Mouse (Mus musculus): Measurements from ENCODE around the gene Kcnj15. TPM values are rescaled to one million over a fixed set of nuclear protein-coding genes. Genes with fewer than 3 reads are reported as not detected.
A peak's percentile ranks its signal among the peaks of the same experiment; 100 is the strongest.

The Kcnj15 gene
- polyA plus RNA-seq, 1 experiment from 2014 or later, result 0.28 TPM

- Histone ChIP-seq H3K27me3 (ENCODE audit: control insufficient read depth, insufficient read depth, low read length) (no peaks in the 10 kb centered on the region), H3K4me1 (replicated peaks; ENCODE audit: control insufficient read depth, insufficient read depth, low read length) (no peaks in the 10 kb centered on the region), H3K9me3 (ENCODE audit: control insufficient read depth, low read length) (no peaks in the 10 kb centered on the region), H3K4me3 (ENCODE audit: low read depth, low read length) (no peak overlapping the region), H3K27ac (ENCODE audit: low read depth, low read length) (no peak overlapping the region), H3K9ac (ENCODE audit: low read depth, low read length) (no peak overlapping the region), H3K36me3 (ENCODE audit: control insufficient read depth, insufficient read depth, low read length) (no peaks in the 10 kb centered on the region), H3K4me2 (replicated peaks; ENCODE audit: low read depth, low read length) (no peak overlapping the region)
- WGBS, result 29% methylated on average over 28 of the region's 28 CpGs
- DNase-seq (ENCODE audit: low spot score) (peak; percentile 85), ATAC-seq (ENCODE audit: low FRiP score) (peak; percentile 76)
These were observed 83.8 kb downstream of the Kcnj15 start for GRCm38 (mm10) chr16:95340885-95341791.

- H3K9ac ChIP-seq (ENCODE audit: low read depth, low read length), result no peak overlapping the region
- H3K27ac ChIP-seq (ENCODE audit: low read depth, low read length), result no peak overlapping the region
- ATAC-seq (ENCODE audit: low FRiP score), result no peak
- H3K4me1 ChIP-seq (replicated peaks; ENCODE audit: control insufficient read depth, insufficient read depth, low read length), result no peaks in the 10 kb centered on the region
- H3K36me3 ChIP-seq (ENCODE audit: control insufficient read depth, insufficient read depth, low read length), result no peaks in the 10 kb centered on the region
- no peaks in the 10 kb centered on the region for H3K27me3 ChIP-seq (ENCODE audit: control insufficient read depth, insufficient read depth, low read length)
- H3K4me3 ChIP-seq (ENCODE audit: low read depth, low read length), result no peak overlapping the region
- H3K9me3 ChIP-seq (ENCODE audit: control insufficient read depth, low read length), result no peaks in the 10 kb centered on the region
- H3K4me2 ChIP-seq (replicated peaks; ENCODE audit: low read depth, low read length), result no peak overlapping the region
- no peak for DNase-seq (ENCODE audit: low spot score)
- 76% methylated on average over 8 of the region's 8 CpGs for WGBS
These were observed 84.7 kb downstream of the Kcnj15 start for GRCm38 (mm10) chr16:95342030-95342429.

DNA sequence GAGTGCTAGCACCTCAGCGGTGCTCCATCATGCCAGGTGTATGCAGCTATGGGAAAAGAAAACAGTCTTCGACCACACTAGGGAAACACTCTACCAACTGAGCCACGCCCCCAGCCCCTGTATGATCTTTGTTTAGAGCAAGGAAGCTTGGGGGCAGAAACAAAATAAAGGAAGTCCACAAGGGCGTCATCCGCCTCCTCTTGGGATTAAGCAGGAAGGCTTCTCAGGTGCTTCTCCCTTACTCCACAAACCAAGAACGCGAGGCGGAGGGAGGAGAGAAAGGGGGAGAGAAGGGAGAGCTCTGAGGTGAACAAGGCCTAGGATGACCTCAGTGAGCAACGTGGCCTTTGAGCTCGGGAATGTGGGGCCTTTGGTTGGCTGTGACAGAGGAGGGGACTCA is 87.6 kb downstream of the Kcnj15 start:
- 57% methylated on average over 9 of the region's 10 CpGs for WGBS

GRCm38 (mm10) chr16:95345882-95346281 is 88.5 kb downstream of the Kcnj15 start:
- Histone ChIP-seq H3K4me3 (ENCODE audit: low read depth, low read length) (no peak overlapping the region), H3K36me3 (ENCODE audit: control insufficient read depth, insufficient read depth, low read length) (no peaks in the 10 kb centered on the region), H3K9me3 (ENCODE audit: control insufficient read depth, low read length) (no peaks in the 10 kb centered on the region), H3K4me1 (replicated peaks; ENCODE audit: control insufficient read depth, insufficient read depth, low read length) (no peaks in the 10 kb centered on the region), H3K27me3 (ENCODE audit: control insufficient read depth, insufficient read depth, low read length) (no peaks in the 10 kb centered on the region), H3K4me2 (replicated peaks; ENCODE audit: low read depth, low read length) (no peak overlapping the region), H3K9ac (ENCODE audit: low read depth, low read length) (no peak overlapping the region), H3K27ac (ENCODE audit: low read depth, low read length) (no peak overlapping the region)
- DNase-seq (ENCODE audit: low spot score), result peak; percentile 84
- ATAC-seq (ENCODE audit: low FRiP score), result no peak
- 8% methylated on average over 5 of the region's 7 CpGs for WGBS

More for the DNA sequence above, 87.6 kb downstream of the Kcnj15 start:
- H3K27ac ChIP-seq (ENCODE audit: low read depth, low read length), result no peak overlapping the region
- no peak overlapping the region for H3K9ac ChIP-seq (ENCODE audit: low read depth, low read length)
- H3K4me1 ChIP-seq (replicated peaks; ENCODE audit: control insufficient read depth, insufficient read depth, low read length), result no peaks in the 10 kb centered on the region
- H3K4me3 ChIP-seq (ENCODE audit: low read depth, low read length), result no peak overlapping the region
- H3K36me3 ChIP-seq (ENCODE audit: control insufficient read depth, insufficient read depth, low read length), result no peaks in the 10 kb centered on the region
- H3K4me2 ChIP-seq (replicated peaks; ENCODE audit: low read depth, low read length), result no peak overlapping the region
- no peaks in the 10 kb centered on the region for H3K27me3 ChIP-seq (ENCODE audit: control insufficient read depth, insufficient read depth, low read length)
- H3K9me3 ChIP-seq (ENCODE audit: control insufficient read depth, low read length), result no peaks in the 10 kb centered on the region
- DNase-seq (ENCODE audit: low spot score) (no peak), ATAC-seq (ENCODE audit: low FRiP score) (no peak)

GRCm38 (mm10) chr16:95347202-95347601 is 89.8 kb downstream of the Kcnj15 start:
- 20% methylated on average over 3 of the region's 3 CpGs for WGBS

DNA sequence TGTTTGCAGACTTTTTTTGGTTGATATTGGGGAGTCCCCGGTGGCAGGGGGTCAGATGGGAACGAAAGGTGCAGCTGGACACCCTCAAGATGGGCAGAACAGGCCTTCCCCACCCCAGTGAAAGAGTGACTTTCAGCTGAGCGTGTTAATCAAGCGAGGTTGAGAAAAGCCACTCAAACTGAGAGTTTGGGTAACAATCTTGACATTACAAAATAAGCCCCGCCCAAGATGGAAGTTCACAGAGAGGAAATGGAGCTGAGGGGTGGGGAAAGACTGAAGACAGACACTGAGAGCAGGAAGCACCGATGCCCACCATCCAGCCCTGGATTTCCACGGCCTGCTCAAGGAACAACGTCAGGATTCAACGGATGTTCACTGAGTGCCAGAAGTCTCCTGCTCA is 91.2 kb downstream of the Kcnj15 start:
- no peak overlapping the region for H3K4me2 ChIP-seq (replicated peaks; ENCODE audit: low read depth, low read length)
- H3K36me3 ChIP-seq (ENCODE audit: control insufficient read depth, insufficient read depth, low read length), result no peaks in the 10 kb centered on the region
- 89% methylated on average over 9 of the region's 9 CpGs for WGBS
- H3K4me1 ChIP-seq (replicated peaks; ENCODE audit: control insufficient read depth, insufficient read depth, low read length), result no peaks in the 10 kb centered on the region
- no peaks in the 10 kb centered on the region for H3K27me3 ChIP-seq (ENCODE audit: control insufficient read depth, insufficient read depth, low read length)
- DNase-seq (ENCODE audit: low spot score) (no peak), ATAC-seq (ENCODE audit: low FRiP score) (no peak)
- H3K27ac ChIP-seq (ENCODE audit: low read depth, low read length), result no peak overlapping the region
- H3K9me3 ChIP-seq (ENCODE audit: control insufficient read depth, low read length), result no peaks in the 10 kb centered on the region
- no peak overlapping the region for H3K9ac ChIP-seq (ENCODE audit: low read depth, low read length)
- no peak overlapping the region for H3K4me3 ChIP-seq (ENCODE audit: low read depth, low read length)

More at GRCm38 (mm10) chr16:95347202-95347601, 89.8 kb downstream of the Kcnj15 start:
- no peaks in the 10 kb centered on the region for H3K27me3 ChIP-seq (ENCODE audit: control insufficient read depth, insufficient read depth, low read length)
- H3K9ac ChIP-seq (ENCODE audit: low read depth, low read length), result no peak overlapping the region
- no peak for ATAC-seq (ENCODE audit: low FRiP score)
- no peak for DNase-seq (ENCODE audit: low spot score)
- no peak overlapping the region for H3K27ac ChIP-seq (ENCODE audit: low read depth, low read length)
- no peaks in the 10 kb centered on the region for H3K36me3 ChIP-seq (ENCODE audit: control insufficient read depth, insufficient read depth, low read length)
- H3K4me2 ChIP-seq (replicated peaks; ENCODE audit: low read depth, low read length), result no peak overlapping the region
- H3K4me3 ChIP-seq (ENCODE audit: low read depth, low read length), result no peak overlapping the region
- H3K9me3 ChIP-seq (ENCODE audit: control insufficient read depth, low read length), result no peaks in the 10 kb centered on the region
- H3K4me1 ChIP-seq (replicated peaks; ENCODE audit: control insufficient read depth, insufficient read depth, low read length), result no peaks in the 10 kb centered on the region

GRCm38 (mm10) chr16:95349344-95349743 is 92.0 kb downstream of the Kcnj15 start:
- H3K9ac ChIP-seq (ENCODE audit: low read depth, low read length), result no peak overlapping the region
- H3K4me2 ChIP-seq (replicated peaks; ENCODE audit: low read depth, low read length), result no peak overlapping the region
- DNase-seq (ENCODE audit: low spot score), result no peak
- H3K36me3 ChIP-seq (ENCODE audit: control insufficient read depth, insufficient read depth, low read length), result no peaks in the 10 kb centered on the region
- no peaks in the 10 kb centered on the region for H3K4me1 ChIP-seq (replicated peaks; ENCODE audit: control insufficient read depth, insufficient read depth, low read length)
- no peak for ATAC-seq (ENCODE audit: low FRiP score)
- no peak overlapping the region for H3K27ac ChIP-seq (ENCODE audit: low read depth, low read length)
- no peaks in the 10 kb centered on the region for H3K9me3 ChIP-seq (ENCODE audit: control insufficient read depth, low read length)
- no peaks in the 10 kb centered on the region for H3K27me3 ChIP-seq (ENCODE audit: control insufficient read depth, insufficient read depth, low read length)
- no peak overlapping the region for H3K4me3 ChIP-seq (ENCODE audit: low read depth, low read length)
- WGBS, result 92% methylated on average over 6 of the region's 6 CpGs

GRCm38 (mm10) chr16:95349745-95350144 is 92.4 kb downstream of the Kcnj15 start:
- 76% methylated on average over 5 of the region's 5 CpGs for WGBS
- DNase-seq (ENCODE audit: low spot score), result no peak
- Histone ChIP-seq H3K4me2 (replicated peaks; ENCODE audit: low read depth, low read length) (no peak overlapping the region), H3K27me3 (ENCODE audit: control insufficient read depth, insufficient read depth, low read length) (no peaks in the 10 kb centered on the region), H3K9ac (ENCODE audit: low read depth, low read length) (no peak overlapping the region), H3K27ac (ENCODE audit: low read depth, low read length) (no peak overlapping the region), H3K9me3 (ENCODE audit: control insufficient read depth, low read length) (no peaks in the 10 kb centered on the region), H3K4me3 (ENCODE audit: low read depth, low read length) (no peak overlapping the region), H3K36me3 (ENCODE audit: control insufficient read depth, insufficient read depth, low read length) (no peaks in the 10 kb centered on the region), H3K4me1 (replicated peaks; ENCODE audit: control insufficient read depth, insufficient read depth, low read length) (no peaks in the 10 kb centered on the region)
- no peak for ATAC-seq (ENCODE audit: low FRiP score)
